Mouse (Mus musculus) heart, embryonic 11.5 days (tissue): ENCODE results near the gene Pfn4. TPM values are rescaled to one million over a fixed set of nuclear protein-coding genes. Genes with fewer than 3 reads are reported as not detected.
"Not testable (repeated sequence)": the region's sequence is repeated elsewhere in the genome, so short reads cannot be mapped to it uniquely, and the experiment has no call there.

Experiments
- ATAC-seq: fragments of 200-750 bp; cut with Nextera tagmentation; replicated peaks from 2 replicates; pipeline ENCODE4 v1.8.0; 2017; ENCODE audit warnings: moderate library complexity; ENCODE audit not compliant: insufficient number of reproducible peaks, low FRiP score, low TSS enrichment
- H3K27ac ChIP-seq: fragments of 300-500 bp; sonication (generic); 2 replicates; pipeline ENCODE4 v1.5.1; 2014; ENCODE audit warnings: mild to moderate bottlenecking, low read depth, low read length
- H3K27me3 ChIP-seq: fragments of 300-500 bp; sonication (generic); 2 replicates; pipeline ENCODE4 v1.6.1; 2014; ENCODE audit warnings: mild to moderate bottlenecking, low read length, mixed read lengths; ENCODE audit not compliant: control insufficient read depth, insufficient read depth
- H3K36me3 ChIP-seq: fragments of 300-500 bp; sonication (generic); 2 replicates; pipeline ENCODE4 v1.6.1; 2014; ENCODE audit warnings: mild to moderate bottlenecking, low read length, moderate library complexity, mixed read lengths; ENCODE audit not compliant: control insufficient read depth, insufficient read depth
- H3K4me1 ChIP-seq: fragments of 300-500 bp; sonication (generic); 2 replicates; pipeline ENCODE4 v1.6.1; 2014; ENCODE audit warnings: low read length; ENCODE audit not compliant: control insufficient read depth, insufficient read depth
- H3K4me2 ChIP-seq: fragments of 300-500 bp; sonication (generic); 2 replicates; pipeline ENCODE4 v1.6.1; 2014; ENCODE audit warnings: mild to moderate bottlenecking, moderate library complexity
- H3K4me3 ChIP-seq: fragments of 300-500 bp; sonication (generic); 2 replicates; pipeline ENCODE4 v1.5.1; 2014; ENCODE audit warnings: low read depth, low read length
- H3K9ac ChIP-seq: fragments of 300-500 bp; sonication (generic); 2 replicates; pipeline ENCODE4 v1.6.1; 2014; ENCODE audit warnings: mild to moderate bottlenecking, low read depth, low read length, moderate library complexity
- H3K9me3 ChIP-seq: fragments of 300-500 bp; sonication (generic); replicated peaks from 2 replicates; pipeline ENCODE4 v1.6.1; 2016; ENCODE audit warnings: low read length; ENCODE audit not compliant: control insufficient read depth
- WGBS: fragments of 180-500 bp; shearing (Covaris S2); extraction: QIAGEN DNeasy Blood & Tissue Kit; methylation state at CpG from one replicate; pipeline ENCODE4 v1.1.7; 2014; ENCODE audit not compliant: insufficient replicate concordance; 5-methylcytosine and 5-hydroxymethylcytosine counted together
- polyA plus RNA-seq: library from polyadenylated mRNA; unstranded; fragments of >200 nt; fragmentation: Nextera tagmentation; extraction: Ambion mirVana; gene quantifications from 2 replicates; pipeline ENCODE4 v1.2.1, GENCODE M21; 2014

Pfn4 gene
- polyA plus RNA-seq, 1 experiment from 2014 or later: 3.3 TPM

GRCm38 (mm10) chr12:4740823-4741222 lies 28.0 kb upstream of the Pfn4 start:
- Histone ChIP-seq H3K4me1 (no peaks in the 10 kb centered on the region), H3K4me2 (no peak overlapping the region), H3K27ac (no peak overlapping the region), H3K36me3 (no peaks in the 10 kb centered on the region), H3K9me3 (no peaks in the 10 kb centered on the region), H3K27me3 (no peaks in the 10 kb centered on the region), H3K4me3 (no peak overlapping the region), H3K9ac (no peak overlapping the region)
- 78% methylated on average over 7 of the region's 7 CpGs for WGBS
- ATAC-seq: no peak

- Histone ChIP-seq H3K4me2 (no peak overlapping the region), H3K9ac (no peak overlapping the region), H3K4me3 (no peak overlapping the region), H3K36me3 (no peaks in the 10 kb centered on the region), H3K9me3 (no peaks in the 10 kb centered on the region), H3K27ac (no peak overlapping the region), H3K27me3 (no peaks in the 10 kb centered on the region), H3K4me1 (no peaks in the 10 kb centered on the region)
- WGBS: 72% methylated on average over 3 of the region's 3 CpGs
- no peak for ATAC-seq
Measured at GRCm38 (mm10) chr12:4742183-4742582, 26.6 kb upstream of the Pfn4 start.

DNA sequence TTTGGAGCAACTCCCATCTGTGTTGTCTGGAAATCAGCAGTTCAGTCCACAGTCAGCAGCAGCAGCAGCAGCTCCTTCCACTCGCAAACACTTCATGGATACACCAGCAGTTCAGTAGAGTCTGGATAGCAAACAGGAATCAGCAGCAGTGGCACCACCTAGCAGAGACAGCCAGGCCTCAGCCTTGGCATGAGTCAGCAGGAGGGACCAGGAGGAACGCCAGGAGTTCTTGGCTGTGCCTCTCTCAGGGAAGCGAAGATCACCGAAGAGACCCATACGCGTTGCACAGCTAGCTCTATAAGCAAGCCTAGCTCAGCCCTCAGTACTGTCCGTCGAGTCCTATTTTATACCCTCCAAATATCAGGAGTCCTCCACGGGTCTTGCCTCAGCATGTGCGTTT lies 24.3 kb upstream of the Pfn4 start:
- ATAC-seq: no peak
- H3K36me3 ChIP-seq: no peaks in the 10 kb centered on the region
- no peak overlapping the region for H3K27ac ChIP-seq
- no peak overlapping the region for H3K4me2 ChIP-seq
- no peaks in the 10 kb centered on the region for H3K27me3 ChIP-seq
- no peak overlapping the region for H3K4me3 ChIP-seq
- no peaks in the 10 kb centered on the region for H3K4me1 ChIP-seq
- WGBS: 85% methylated on average over 10 of the region's 10 CpGs
- H3K9ac ChIP-seq: no peak overlapping the region
- no peaks in the 10 kb centered on the region for H3K9me3 ChIP-seq

- not testable (repeated sequence) for H3K27ac ChIP-seq, ATAC-seq, H3K4me1 ChIP-seq, H3K9ac ChIP-seq, H3K36me3 ChIP-seq, H3K4me3 ChIP-seq, H3K9me3 ChIP-seq, H3K4me2 ChIP-seq, H3K27me3 ChIP-seq
- 86% methylated on average over 4 of the region's 4 CpGs for WGBS
Measured at GRCm38 (mm10) chr12:4754451-4754850, 14.4 kb upstream of the Pfn4 start.

DNA sequence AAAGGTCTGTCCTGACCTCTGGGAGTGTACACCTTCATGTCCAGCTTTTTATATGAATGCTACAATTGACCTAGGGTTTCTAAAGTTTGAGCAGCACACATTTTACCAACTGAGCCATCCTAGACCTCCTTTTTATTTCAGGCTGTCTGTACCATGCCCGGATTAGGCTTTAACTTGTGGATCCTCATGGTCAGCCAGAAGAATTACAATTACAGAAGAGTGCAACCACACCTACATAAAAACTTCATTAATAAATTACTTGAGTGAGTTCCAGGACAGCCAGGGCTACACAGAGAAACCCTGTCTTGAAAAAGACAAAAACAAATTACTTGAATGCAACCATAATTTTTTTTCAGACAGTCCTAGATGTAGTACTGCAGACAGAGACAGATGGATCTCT lies 11.8 kb upstream of the Pfn4 start:
- H3K36me3 ChIP-seq: no peaks in the 10 kb centered on the region
- no peaks in the 10 kb centered on the region for H3K9me3 ChIP-seq
- no peak for ATAC-seq
- H3K4me1 ChIP-seq: no peaks in the 10 kb centered on the region
- H3K27me3 ChIP-seq: no peaks in the 10 kb centered on the region
- 60% methylated on average over 1 of the region's 1 CpGs for WGBS
- H3K4me3 ChIP-seq: no peak overlapping the region
- no peak overlapping the region for H3K4me2 ChIP-seq
- H3K27ac ChIP-seq: no peak overlapping the region
- no peak overlapping the region for H3K9ac ChIP-seq

DNA sequence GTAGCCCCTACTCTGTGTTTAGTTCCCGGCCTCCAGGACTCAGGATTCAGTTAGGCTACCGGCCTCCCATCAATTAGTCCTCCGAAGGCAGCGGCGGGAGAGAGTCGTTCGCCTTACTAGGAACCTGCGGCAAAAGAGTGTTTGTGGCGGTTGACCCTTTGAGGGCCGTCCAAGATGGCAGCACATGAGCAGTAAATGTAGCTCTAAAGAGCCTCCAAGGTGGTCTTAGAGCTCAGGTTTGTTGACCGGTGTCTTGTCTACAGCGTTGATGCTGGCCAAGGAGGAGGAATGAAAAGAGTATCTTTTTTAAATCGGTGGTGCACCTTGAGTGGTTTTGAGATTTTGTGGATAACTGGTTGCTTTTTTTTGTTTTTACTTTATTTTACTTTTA lies 506 bp downstream of the Pfn4 start:
- 21% methylated on average over 13 of the region's 13 CpGs for WGBS
- no peaks in the 10 kb centered on the region for H3K4me1 ChIP-seq
- ATAC-seq: no peak
- H3K4me3 ChIP-seq: peak overlapping the region; percentile 67
- H3K4me2 ChIP-seq: peak overlapping the region; percentile 86
- H3K9me3 ChIP-seq: no peaks in the 10 kb centered on the region
- peak overlapping the region; percentile 93 for H3K9ac ChIP-seq
- H3K27ac ChIP-seq: peak overlapping the region; percentile 85
- no peaks in the 10 kb centered on the region for H3K36me3 ChIP-seq
- H3K27me3 ChIP-seq: no peaks in the 10 kb centered on the region

DNA sequence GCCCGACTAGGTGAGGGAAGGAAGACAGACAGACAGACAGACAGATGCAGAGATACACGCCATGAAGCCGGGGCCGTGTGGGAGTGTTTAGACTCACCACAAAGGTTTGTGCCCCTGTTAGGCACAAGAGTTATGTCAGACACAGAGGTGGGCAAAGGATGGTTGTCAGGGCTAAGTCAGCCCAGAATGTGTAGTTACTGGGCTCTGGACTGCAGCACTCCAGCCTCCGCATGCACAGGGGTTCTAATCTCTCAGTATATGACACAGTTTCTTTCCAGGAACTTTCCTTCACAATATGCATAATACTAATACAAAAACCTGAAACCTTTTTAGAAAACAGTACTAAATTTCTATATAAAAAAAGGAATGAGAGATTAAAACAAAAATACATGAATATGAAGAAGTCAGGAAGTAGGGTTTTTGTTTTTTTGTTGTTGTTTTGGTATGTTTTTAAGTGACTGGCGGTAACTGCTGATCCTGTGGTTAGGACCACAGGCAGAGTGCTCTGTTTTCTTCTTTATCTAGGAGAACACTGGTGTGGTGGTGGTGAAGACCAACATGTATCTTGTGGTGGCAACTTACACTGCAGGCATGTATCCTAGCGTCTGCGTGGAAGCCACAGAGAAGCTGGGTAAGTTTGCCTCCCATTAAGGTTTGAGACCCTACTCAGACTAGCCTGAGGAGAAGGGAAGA lies 6.2 kb downstream of the Pfn4 start:
- H3K9ac ChIP-seq: no peak overlapping the region
- WGBS: 78% methylated on average over 8 of the region's 8 CpGs
- no peak for ATAC-seq

GRCm38 (mm10) chr12:4775588-4775949 lies 6.7 kb downstream of the Pfn4 start:
- Histone ChIP-seq H3K9me3 (no peaks in the 10 kb centered on the region), H3K4me2 (no peak overlapping the region), H3K4me3 (no peak overlapping the region), H3K4me1 (no peaks in the 10 kb centered on the region), H3K27ac (no peak overlapping the region), H3K9ac (no peak overlapping the region), H3K36me3 (no peaks in the 10 kb centered on the region), H3K27me3 (no peaks in the 10 kb centered on the region)
- 60% methylated on average over 9 of the region's 9 CpGs for WGBS
- no peak for ATAC-seq

More for the DNA sequence above, 6.2 kb downstream of the Pfn4 start:
- no peak overlapping the region for H3K4me3 ChIP-seq
- no peak overlapping the region for H3K4me2 ChIP-seq
- no peaks in the 10 kb centered on the region for H3K9me3 ChIP-seq
- H3K27ac ChIP-seq: no peak overlapping the region
- no peaks in the 10 kb centered on the region for H3K27me3 ChIP-seq
- no peaks in the 10 kb centered on the region for H3K4me1 ChIP-seq
- H3K36me3 ChIP-seq: no peaks in the 10 kb centered on the region

GRCm38 (mm10) chr12:4777734-4778133 lies 8.9 kb downstream of the Pfn4 start:
- WGBS: 73% methylated on average over 6 of the region's 6 CpGs
- Histone ChIP-seq H3K36me3 (no peaks in the 10 kb centered on the region), H3K27ac (no peak overlapping the region), H3K4me1 (no peaks in the 10 kb centered on the region), H3K27me3 (no peaks in the 10 kb centered on the region), H3K9ac (no peak overlapping the region), H3K9me3 (no peaks in the 10 kb centered on the region), H3K4me2 (no peak overlapping the region), H3K4me3 (no peak overlapping the region)
- no peak for ATAC-seq
